Mouse (Mus musculus) lung, embryonic 16.5 days (tissue): ENCODE results near the gene Poc5. TPM values are rescaled to one million over a fixed set of nuclear protein-coding genes. Genes with fewer than 3 reads are reported as not detected.

ENCODE experiments used
- ATAC-seq: fragments of 200-750 bp; cut with Nextera tagmentation; 2 replicates; pipeline ENCODE4 v1.8.0; 2017; ENCODE audit warnings: low read depth, mild to moderate bottlenecking, moderate library complexity
- H3K27ac ChIP-seq: fragments of 300-500 bp; sonication (generic); 2 replicates; pipeline ENCODE4 v1.5.1; 2014; ENCODE audit warnings: mild to moderate bottlenecking, control low read depth, low read length
- H3K27me3 ChIP-seq: fragments of 300-500 bp; sonication (generic); 2 replicates; pipeline ENCODE4 v1.6.1; 2014; ENCODE audit warnings: low read depth, low read length, mixed read lengths; ENCODE audit not compliant: control insufficient read depth, insufficient read depth
- H3K36me3 ChIP-seq: fragments of 300-500 bp; sonication (generic); 2 replicates; pipeline ENCODE4 v1.6.1; 2014; ENCODE audit warnings: low read length; ENCODE audit not compliant: control insufficient read depth, insufficient read depth
- H3K4me1 ChIP-seq: fragments of 300-500 bp; sonication (generic); replicated peaks from 2 replicates; pipeline ENCODE4 v1.6.1; 2014; ENCODE audit warnings: low read length, mixed read lengths; ENCODE audit not compliant: control insufficient read depth, insufficient read depth
- H3K4me2 ChIP-seq: fragments of 300-500 bp; sonication (generic); 2 replicates; pipeline ENCODE4 v1.6.1; 2014; ENCODE audit warnings: low read depth, low read length, control low read depth
- H3K4me3 ChIP-seq: fragments of 300-500 bp; sonication (generic); 2 replicates; pipeline ENCODE4 v1.5.1; 2014; ENCODE audit warnings: mild to moderate bottlenecking, low read length, control low read depth
- H3K9ac ChIP-seq: fragments of 300-500 bp; sonication (generic); 2 replicates; pipeline ENCODE4 v1.6.1; 2014; ENCODE audit warnings: low read length, control low read depth
- H3K9me3 ChIP-seq: fragments of 300-500 bp; sonication (generic); 2 replicates; pipeline ENCODE4 v1.6.1; 2016; ENCODE audit warnings: low read length; ENCODE audit not compliant: control insufficient read depth
- WGBS: fragments of 180-500 bp; shearing (Covaris S2); extraction: QIAGEN DNeasy Blood & Tissue Kit; methylation state at CpG from one replicate; pipeline ENCODE4 v1.1.7; 2014; 5-methylcytosine and 5-hydroxymethylcytosine counted together
- polyA plus RNA-seq: library from polyadenylated mRNA; unstranded; fragments of >200 nt; fragmentation: Nextera tagmentation; extraction: Ambion mirVana; gene quantifications from 2 replicates; pipeline ENCODE4 v1.2.1, GENCODE M21; 2015

Poc5 gene
- 16.7 and 20.4 TPM in 2 replicates for polyA plus RNA-seq

DNA sequence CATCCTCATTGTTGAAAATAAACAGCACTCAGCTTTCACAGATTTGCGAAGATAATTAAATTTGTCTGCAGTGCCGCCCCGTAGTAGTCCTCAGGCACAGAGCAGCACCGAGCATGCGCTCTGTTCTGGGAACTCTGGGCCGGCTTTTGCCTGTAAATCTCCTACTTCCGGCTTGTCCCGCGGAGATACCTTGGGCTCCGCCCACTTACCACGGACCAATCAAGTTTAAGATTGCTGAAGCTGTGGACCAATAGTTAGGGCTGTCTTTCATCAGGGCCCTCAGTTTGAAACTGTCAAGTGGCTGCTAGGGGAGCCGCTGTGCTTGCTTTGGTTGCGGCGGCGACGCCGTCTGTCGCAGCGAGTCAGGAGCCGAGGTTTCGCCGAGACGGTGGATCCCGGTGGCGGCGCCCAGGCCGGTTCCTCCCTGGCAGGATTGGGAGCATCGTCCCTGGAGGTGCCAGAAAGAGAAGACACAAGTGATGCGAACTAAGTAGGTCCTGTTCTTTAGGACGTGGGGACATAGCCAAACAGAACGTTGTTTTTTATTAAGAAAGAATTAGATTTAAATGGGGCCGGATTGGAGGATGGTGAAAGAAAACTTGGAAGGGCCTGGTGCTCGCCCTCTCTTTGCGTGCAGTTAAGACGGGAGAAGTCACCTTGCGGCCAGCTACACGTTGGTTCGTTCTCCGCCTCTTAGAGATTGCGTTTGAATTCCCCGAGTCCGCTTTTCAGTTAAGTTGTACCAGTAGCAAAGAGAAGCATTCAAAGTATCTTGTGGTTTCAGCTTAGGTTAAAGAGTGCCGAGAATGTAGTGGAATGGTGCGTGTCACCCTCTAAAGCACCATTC is at the start of gene Poc5:
Gene Poc5, plus strand, starts transcription at position 253 of the 847 bp plus-strand sequence.
- Histone ChIP-seq H3K27me3 (no peaks in the 10 kb centered on the region), H3K36me3 (peaks cover 15% of the 10 kb centered on the region), H3K9me3 (no peaks in the 10 kb centered on the region; the same call in 1 of the 2 replicates), H3K27ac (peak within 1 kb of the TSS; percentile 80; the same call in 1 of the 2 replicates), H3K4me2 (peak within 1 kb of the TSS; percentile 78), H3K4me3 (peak within 1 kb of the TSS; percentile 95), H3K4me1 (peaks cover 9% of the 10 kb centered on the region), H3K9ac (peak within 1 kb of the TSS; percentile 89)
- WGBS, result under 1% methylated on average over 44 of the region's 44 CpGs
- ATAC-seq, result peak; percentile 100

DNA sequence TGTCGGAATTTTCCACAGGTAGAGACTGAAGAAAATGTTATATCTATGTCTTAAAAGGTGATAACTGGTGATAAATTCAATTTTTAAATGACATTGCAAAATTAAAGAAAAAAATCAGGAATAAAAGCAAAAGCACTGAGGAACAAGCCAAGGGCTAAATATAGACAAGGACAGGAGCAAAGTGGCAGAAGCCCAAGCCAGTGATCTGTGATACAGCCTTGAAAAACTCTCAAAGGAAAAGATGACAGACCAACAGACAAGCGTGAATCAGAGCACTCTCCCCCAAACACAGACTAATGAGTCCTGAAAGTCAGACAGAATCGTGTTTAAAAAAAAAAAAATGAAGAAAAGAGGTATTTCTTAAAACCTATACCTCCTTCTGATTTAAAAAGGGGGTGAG is 46.6 kb upstream of the Poc5 start:
- Histone ChIP-seq H3K27ac (no peak overlapping the region), H3K4me1 (no peaks in the 10 kb centered on the region), H3K4me3 (no peak overlapping the region), H3K9me3 (no peaks in the 10 kb centered on the region), H3K9ac (no peak overlapping the region), H3K27me3 (no peaks in the 10 kb centered on the region), H3K4me2 (no peak overlapping the region), H3K36me3 (no peaks in the 10 kb centered on the region)
- no peak for ATAC-seq
- 56% methylated on average over 3 of the region's 3 CpGs for WGBS

GRCm38 (mm10) chr13:96344778-96345177 is 43.3 kb upstream of the Poc5 start:
- no peak for ATAC-seq
- H3K27ac ChIP-seq, result no peak overlapping the region
- 71% methylated on average over 6 of the region's 6 CpGs for WGBS
- H3K9me3 ChIP-seq, result no peaks in the 10 kb centered on the region
- no peak overlapping the region for H3K4me3 ChIP-seq
- H3K4me2 ChIP-seq, result no peak overlapping the region
- no peaks in the 10 kb centered on the region for H3K36me3 ChIP-seq
- no peak overlapping the region for H3K9ac ChIP-seq
- no peaks in the 10 kb centered on the region for H3K27me3 ChIP-seq
- H3K4me1 ChIP-seq, result no peaks in the 10 kb centered on the region

DNA sequence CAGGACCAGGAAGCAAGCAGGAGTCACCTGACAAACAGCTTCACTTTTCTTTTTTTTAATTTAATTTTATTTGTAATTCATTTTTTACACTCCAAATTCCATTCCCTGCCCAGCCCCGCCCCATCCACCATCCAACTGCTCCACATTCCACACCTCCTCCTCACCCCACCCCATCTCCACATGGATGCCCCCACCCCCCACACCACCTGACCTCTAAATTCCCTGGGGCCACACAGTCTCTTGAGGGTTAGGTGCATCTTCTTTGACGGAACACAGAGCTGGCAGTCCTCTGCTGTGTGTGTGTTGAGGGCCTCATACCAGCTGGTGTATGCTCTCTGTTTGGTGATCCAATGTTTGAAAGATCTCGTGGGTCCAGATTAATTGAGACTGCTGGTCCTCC is 41.5 kb upstream of the Poc5 start:
- no peaks in the 10 kb centered on the region for H3K4me1 ChIP-seq
- no peaks in the 10 kb centered on the region for H3K9me3 ChIP-seq
- H3K36me3 ChIP-seq, result no peaks in the 10 kb centered on the region
- H3K27ac ChIP-seq, result no peak overlapping the region
- 28% methylated on average over 3 of the region's 3 CpGs for WGBS
- no peak overlapping the region for H3K4me3 ChIP-seq
- H3K27me3 ChIP-seq, result no peaks in the 10 kb centered on the region
- ATAC-seq, result no peak
- H3K4me2 ChIP-seq, result no peak overlapping the region
- no peak overlapping the region for H3K9ac ChIP-seq

DNA sequence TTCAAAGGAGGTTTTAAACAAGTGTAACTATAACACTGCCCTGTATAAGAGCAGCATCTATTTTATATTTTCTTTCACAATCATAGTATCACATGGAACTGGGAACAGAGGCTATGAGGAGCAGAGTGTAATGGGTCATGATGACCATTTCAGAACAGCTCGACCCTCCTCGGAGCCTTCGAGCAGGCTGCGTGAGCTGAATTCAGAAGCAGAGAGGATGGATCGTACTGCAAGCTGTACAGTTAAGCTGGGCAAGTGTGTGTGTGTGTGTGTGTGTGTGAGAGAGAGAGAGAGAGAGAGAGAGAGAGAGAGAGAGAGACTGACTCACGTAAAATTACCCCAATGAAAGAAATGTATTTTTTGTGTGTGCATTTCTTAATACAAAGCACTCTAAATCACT is 37.9 kb upstream of the Poc5 start:
- 89% methylated on average over 6 of the region's 6 CpGs for WGBS
- H3K27ac ChIP-seq, result no peak overlapping the region
- H3K9me3 ChIP-seq, result no peaks in the 10 kb centered on the region
- no peak for ATAC-seq
- H3K9ac ChIP-seq, result no peak overlapping the region
- H3K4me2 ChIP-seq, result no peak overlapping the region
- H3K4me3 ChIP-seq, result no peak overlapping the region
- H3K36me3 ChIP-seq, result no peaks in the 10 kb centered on the region
- H3K27me3 ChIP-seq, result no peaks in the 10 kb centered on the region
- H3K4me1 ChIP-seq, result no peaks in the 10 kb centered on the region

DNA sequence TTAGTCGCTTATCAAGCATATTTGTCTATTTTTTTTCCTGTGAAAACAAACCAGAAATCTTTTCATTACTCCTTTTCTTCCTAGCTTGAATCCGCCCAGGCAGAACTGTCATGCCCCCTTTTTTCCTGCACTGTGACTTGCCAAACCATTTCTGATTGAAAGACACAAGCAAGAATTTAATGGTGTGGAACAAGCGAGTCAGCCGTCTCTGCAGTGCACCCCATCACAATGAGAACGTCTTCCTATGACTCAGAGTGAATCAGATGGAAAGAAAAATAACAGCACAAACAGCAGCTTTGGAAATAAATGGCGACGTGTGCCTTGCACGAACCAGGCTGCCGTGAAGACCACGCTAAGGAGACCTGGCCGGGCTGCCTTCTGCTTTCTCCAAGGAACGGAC is 36.8 kb upstream of the Poc5 start:
- no peak for ATAC-seq
- H3K4me1 ChIP-seq, result no peaks in the 10 kb centered on the region
- H3K9me3 ChIP-seq, result no peaks in the 10 kb centered on the region
- H3K36me3 ChIP-seq, result no peaks in the 10 kb centered on the region
- H3K4me2 ChIP-seq, result no peak overlapping the region
- H3K9ac ChIP-seq, result no peak overlapping the region
- no peak overlapping the region for H3K27ac ChIP-seq
- H3K27me3 ChIP-seq, result no peaks in the 10 kb centered on the region
- H3K4me3 ChIP-seq, result no peak overlapping the region
- WGBS, result 83% methylated on average over 12 of the region's 12 CpGs

- Histone ChIP-seq H3K4me3 (no peak overlapping the region), H3K27ac (no peak overlapping the region), H3K9me3 (no peaks in the 10 kb centered on the region), H3K36me3 (no peaks in the 10 kb centered on the region), H3K9ac (no peak overlapping the region), H3K4me2 (no peak overlapping the region), H3K27me3 (no peaks in the 10 kb centered on the region), H3K4me1 (no peaks in the 10 kb centered on the region)
- WGBS, result 2% methylated on average over 2 of the region's 2 CpGs
- ATAC-seq, result no peak
Measured at GRCm38 (mm10) chr13:96375519-96375918, 12.6 kb upstream of the Poc5 start.

GRCm38 (mm10) chr13:96376871-96377270 is 11.2 kb upstream of the Poc5 start:
- Histone ChIP-seq H3K4me2 (no peak overlapping the region), H3K27me3 (no peaks in the 10 kb centered on the region), H3K4me1 (no peaks in the 10 kb centered on the region), H3K9me3 (no peaks in the 10 kb centered on the region), H3K36me3 (no peaks in the 10 kb centered on the region), H3K9ac (no peak overlapping the region), H3K4me3 (no peak overlapping the region), H3K27ac (no peak overlapping the region)
- peak; percentile 64; the same call in 1 of the 2 replicates for ATAC-seq
- whole genome bisulfite sequencing, result 69% methylated on average over 18 of the region's 18 CpGs

DNA sequence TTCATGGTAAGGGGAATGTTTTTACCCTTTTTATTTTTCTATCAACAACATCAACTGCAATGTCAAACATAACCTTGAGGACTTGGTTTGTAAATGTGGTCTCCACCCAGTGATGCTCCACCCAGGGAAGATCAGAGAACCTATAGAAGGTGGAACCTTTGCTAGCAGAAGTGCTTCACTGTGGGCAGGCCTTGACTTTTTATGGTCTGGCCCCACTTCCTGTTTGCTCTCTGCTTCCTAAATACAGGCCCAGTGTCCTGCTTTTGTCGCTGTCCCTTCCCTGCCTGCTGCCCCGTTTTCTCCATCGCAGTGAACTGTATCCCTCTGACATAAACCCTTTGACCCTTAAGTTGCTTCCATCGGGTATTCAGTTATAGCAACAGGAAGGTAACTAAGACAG is 10.2 kb upstream of the Poc5 start:
- no peak overlapping the region for H3K27ac ChIP-seq
- no peaks in the 10 kb centered on the region for H3K36me3 ChIP-seq
- ATAC-seq, result no peak
- H3K4me2 ChIP-seq, result no peak overlapping the region
- H3K9ac ChIP-seq, result no peak overlapping the region
- no peaks in the 10 kb centered on the region for H3K9me3 ChIP-seq
- WGBS, result 45% methylated on average over 4 of the region's 4 CpGs
- H3K27me3 ChIP-seq, result no peaks in the 10 kb centered on the region
- H3K4me3 ChIP-seq, result no peak overlapping the region
- no peaks in the 10 kb centered on the region for H3K4me1 ChIP-seq
